Mouse (Mus musculus) heart, adult 2 months (tissue): ENCODE measurements around the gene Sppl3.

Experiments
- CTCF ChIP-seq: fragments of 200-600 bp; IDR thresholded peaks from 2 replicates; pipeline ENCODE4 v1.8.1; 2022; ENCODE audit warnings: antibody characterized with exemption, mild to moderate bottlenecking, moderate library complexity
- EP300 ChIP-seq: fragments of 200-500 bp; IDR thresholded peaks from 2 replicates; pipeline ENCODE4 v1.6.1; 2011; ENCODE audit warnings: low read depth, low read length, control low read depth; ENCODE audit not compliant: insufficient read depth

- TF ChIP-seq CTCF (no peak), EP300 (no peak)
Measured at GRCm38 (mm10) chr5:114996447-114996846, 14.5 kb upstream of the Sppl3 start.
